Comparison of ENCODE assay signal across 26 mouse cellular contexts in the genomic region with DNA sequence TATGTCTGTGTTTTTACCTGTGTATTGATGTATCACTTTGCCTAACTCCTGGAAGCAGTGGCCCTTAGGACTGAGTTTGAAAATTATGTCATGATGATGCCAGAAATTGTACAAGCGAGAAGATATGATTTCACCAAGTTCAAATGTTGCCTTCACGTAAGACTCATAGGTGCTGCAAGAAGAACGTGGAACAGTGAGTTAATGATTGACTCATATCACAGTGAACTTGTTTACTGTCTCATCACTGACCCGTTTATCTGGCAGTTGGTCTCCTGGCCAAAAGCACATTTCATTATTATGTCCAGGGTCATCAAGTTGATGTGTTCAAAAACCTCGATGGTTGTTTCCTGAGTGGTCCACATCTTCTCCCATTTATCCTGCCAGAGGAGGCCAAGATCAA. TPM values are rescaled to one million over a fixed set of nuclear protein-coding genes. Genes with fewer than 3 reads are reported as not detected.
"Had no signal": no experiment of that assay in that cellular context is flagged by ENCODE, and none has a peak within 500 bp of the region (broad histone marks: within the 10 kb centered on the region; RNA-seq: fewer than 3 reads in every experiment).

No protein-coding gene starts in this region.

- H3K9ac ChIP-seq: forebrain, postnatal 0 days; heart, embryonic 13.5 days; heart, embryonic 15.5 days; hindbrain, embryonic 13.5 days; hindbrain, embryonic 15.5 days; kidney, embryonic 15.5 days; limb, embryonic 13.5 days; limb, embryonic 15.5 days; liver, embryonic 13.5 days; liver, embryonic 15.5 days had no signal

- H3K9me3 ChIP-seq: heart, embryonic 13.5 days; heart, embryonic 15.5 days; hindbrain, embryonic 13.5 days; hindbrain, embryonic 15.5 days; kidney, embryonic 15.5 days; limb, embryonic 13.5 days; limb, embryonic 15.5 days; liver, embryonic 13.5 days; liver, embryonic 15.5 days had no signal

- H3K27ac ChIP-seq: heart, adult 2 months; heart, embryonic 13.5 days; heart, embryonic 15.5 days; hindbrain, embryonic 13.5 days; hindbrain, embryonic 15.5 days; hindbrain, postnatal 0 days; kidney, embryonic 15.5 days; kidney, postnatal 0 days; limb, embryonic 13.5 days; limb, embryonic 15.5 days; liver, embryonic 13.5 days; liver, embryonic 15.5 days had no signal

- H3K36me3 ChIP-seq: heart, embryonic 13.5 days; heart, embryonic 15.5 days; hindbrain, embryonic 13.5 days; kidney, embryonic 15.5 days; limb, embryonic 13.5 days; limb, embryonic 15.5 days; liver, embryonic 13.5 days; liver, embryonic 15.5 days had no signal

- H3K27me3 ChIP-seq: heart, embryonic 15.5 days; hindbrain, embryonic 15.5 days; limb, embryonic 13.5 days; limb, embryonic 15.5 days; liver, embryonic 13.5 days; liver, embryonic 15.5 days had no signal

- H3K4me3 ChIP-seq: heart, adult 2 months; heart, embryonic 13.5 days; heart, embryonic 15.5 days; hindbrain, embryonic 13.5 days; hindbrain, embryonic 15.5 days; kidney, embryonic 15.5 days; limb, embryonic 13.5 days; limb, embryonic 15.5 days; liver, embryonic 13.5 days; liver, embryonic 15.5 days had no signal

- H3K4me2 ChIP-seq: heart, embryonic 11.5 days; heart, embryonic 13.5 days; heart, embryonic 15.5 days; hindbrain, embryonic 13.5 days; hindbrain, embryonic 15.5 days; kidney, embryonic 15.5 days; limb, embryonic 13.5 days; limb, embryonic 15.5 days; liver, embryonic 13.5 days; liver, embryonic 15.5 days had no signal

- H3K4me1 ChIP-seq: heart, embryonic 13.5 days; heart, embryonic 15.5 days; hindbrain, embryonic 13.5 days; hindbrain, embryonic 15.5 days; kidney, embryonic 15.5 days; limb, embryonic 13.5 days; limb, embryonic 15.5 days; liver, embryonic 13.5 days; liver, embryonic 15.5 days had no signal

- ATAC-seq: forebrain, postnatal 0 days; hindbrain, postnatal 0 days had no signal

- DNase-seq: forebrain, postnatal 0 days; gastrocnemius, postnatal 14 days; gastrocnemius, postnatal 36 days; heart, adult 11 months; heart, adult 2 months; heart, postnatal 14 days; heart, postnatal 36 days; kidney, adult 18-20 months; kidney, postnatal 14 days; kidney, postnatal 4 days; layer of hippocampus, adult 9-11 months; layer of hippocampus, postnatal 36 days; left cerebral cortex, postnatal 4 days; liver, embryonic 13.5 days had no signal

RNA-seq across cellular contexts. Expression of gene Cyp4x1, which starts 12.5 kb away (rescaled TPM):
- polyA plus RNA-seq: heart, adult 2 months; heart, embryonic 15.5 days; heart, postnatal 0 days; limb, embryonic 13.5 days; limb, embryonic 15.5 days had no signal
